Mouse (Mus musculus): ENCODE data around the gene Zfyve16.

Gene Zfyve16

GRCm38 (mm10) chr13:92530721-92531211 is at the start of gene Zfyve16:
Zfyve16 (minus strand) TSS chr13:92530868.
- no peaks in the 10 kb centered on the region for H3K27me3 ChIP-seq (ENCODE audit: control insufficient read depth, insufficient read depth, low read length, poor library complexity, severe bottlenecking)
- peak; percentile 95 for DNase-seq (ENCODE audit: low read depth, low spot score)
- H3K36me3 ChIP-seq (ENCODE audit: control insufficient read depth, insufficient read depth, low read length, poor library complexity, severe bottlenecking), result no peaks in the 10 kb centered on the region

DNA sequence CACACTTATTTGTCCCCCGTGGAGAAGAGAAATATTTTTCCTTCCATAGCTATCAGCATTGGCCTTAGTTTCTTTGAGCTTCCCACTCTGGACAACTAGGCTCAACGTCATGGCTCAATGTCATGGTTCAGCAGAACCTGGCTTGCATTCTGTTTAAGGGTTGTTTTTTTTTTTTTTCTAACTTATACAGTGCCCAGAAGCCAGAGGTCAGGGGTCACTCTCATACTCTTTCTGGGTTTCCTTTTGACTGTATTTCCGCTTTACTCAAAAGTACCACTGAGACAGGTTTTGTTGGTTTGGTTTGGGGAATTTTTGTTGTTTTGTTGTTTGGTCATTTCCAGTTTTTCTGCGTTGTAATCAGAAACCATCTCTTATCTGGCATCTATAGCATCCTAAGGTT is 47.5 kb upstream of the Zfyve16 start:
- no peak for DNase-seq (ENCODE audit: low read depth, low spot score)
- no peaks in the 10 kb centered on the region for H3K27me3 ChIP-seq (ENCODE audit: control insufficient read depth, insufficient read depth, low read length, poor library complexity, severe bottlenecking)
- no peaks in the 10 kb centered on the region for H3K36me3 ChIP-seq (ENCODE audit: control insufficient read depth, insufficient read depth, low read length, poor library complexity, severe bottlenecking)

DNA sequence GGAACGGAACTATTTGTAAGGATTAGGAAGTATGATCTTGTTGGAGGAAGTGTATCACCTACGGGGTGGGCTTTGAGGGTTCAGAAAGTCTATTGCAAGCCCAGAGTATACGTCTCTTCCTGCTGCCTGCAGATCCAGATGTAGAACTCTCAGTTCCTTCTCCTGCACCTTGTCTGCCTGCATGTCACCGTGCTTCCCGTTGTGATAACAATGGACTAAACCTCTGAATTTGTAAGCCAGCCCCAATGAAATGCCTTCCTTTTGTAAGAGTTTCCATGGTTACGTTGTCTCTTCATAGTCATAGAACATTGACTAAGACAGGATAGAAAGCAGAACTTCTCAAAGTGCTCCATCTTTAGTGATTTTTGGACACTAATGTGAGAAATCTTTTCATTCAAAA is 46.0 kb upstream of the Zfyve16 start:
- Histone ChIP-seq H3K27me3 (ENCODE audit: control insufficient read depth, insufficient read depth, low read length, poor library complexity, severe bottlenecking) (no peaks in the 10 kb centered on the region), H3K36me3 (ENCODE audit: control insufficient read depth, insufficient read depth, low read length, poor library complexity, severe bottlenecking) (no peaks in the 10 kb centered on the region)
- peak; percentile 41 for DNase-seq (ENCODE audit: low read depth, low spot score)

GRCm38 (mm10) chr13:92576072-92576471 is 45.4 kb upstream of the Zfyve16 start, which contains the start of gene Spz1:
Spz1 (minus strand) TSS chr13:92576172.
- DNase-seq (ENCODE audit: low read depth, low spot score), result no peak
- no peaks in the 10 kb centered on the region for H3K36me3 ChIP-seq (ENCODE audit: control insufficient read depth, insufficient read depth, low read length, poor library complexity, severe bottlenecking)
- H3K27me3 ChIP-seq (ENCODE audit: control insufficient read depth, insufficient read depth, low read length, poor library complexity, severe bottlenecking), result no peaks in the 10 kb centered on the region

DNA sequence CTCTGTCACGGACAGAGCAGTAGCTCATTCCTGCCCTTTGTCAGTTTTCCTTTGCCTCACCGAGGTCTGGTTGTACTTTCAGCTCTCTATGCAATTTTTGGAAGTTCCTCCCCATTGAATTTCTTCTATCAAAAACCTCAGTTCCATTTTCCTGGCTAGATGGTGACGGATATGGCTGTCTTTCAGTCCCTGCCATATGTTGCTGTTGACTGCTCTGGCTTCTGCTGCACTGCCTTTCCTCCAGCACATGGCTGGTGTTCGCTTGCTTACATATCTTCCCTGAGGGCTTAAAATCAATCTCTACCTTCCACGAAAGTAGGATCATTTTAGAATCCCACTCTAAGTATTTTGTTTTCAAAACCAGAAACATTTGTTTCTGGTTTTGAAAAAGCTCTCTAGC is 28.8 kb upstream of the Zfyve16 start:
- DNase-seq (ENCODE audit: low read depth, low spot score), result no peak
- H3K27me3 ChIP-seq (ENCODE audit: control insufficient read depth, insufficient read depth, low read length, poor library complexity, severe bottlenecking), result no peaks in the 10 kb centered on the region
- H3K36me3 ChIP-seq (ENCODE audit: control insufficient read depth, insufficient read depth, low read length, poor library complexity, severe bottlenecking), result no peaks in the 10 kb centered on the region

- Histone ChIP-seq H3K27me3 (ENCODE audit: control insufficient read depth, insufficient read depth, low read length, poor library complexity, severe bottlenecking) (no peaks in the 10 kb centered on the region), H3K36me3 (ENCODE audit: control insufficient read depth, insufficient read depth, low read length, poor library complexity, severe bottlenecking) (no peaks in the 10 kb centered on the region)
- DNase-seq (ENCODE audit: low read depth, low spot score), result no peak
These were observed 26.6 kb upstream of the Zfyve16 start for GRCm38 (mm10) chr13:92557229-92557628.

- no peaks in the 10 kb centered on the region for H3K36me3 ChIP-seq (ENCODE audit: control insufficient read depth, insufficient read depth, low read length, poor library complexity, severe bottlenecking)
These were observed 25.9 kb upstream of the Zfyve16 start for GRCm38 (mm10) chr13:92556458-92557126.

GRCm38 (mm10) chr13:92547093-92547492 is 16.4 kb upstream of the Zfyve16 start:
- no peaks in the 10 kb centered on the region for H3K36me3 ChIP-seq (ENCODE audit: control insufficient read depth, insufficient read depth, low read length, poor library complexity, severe bottlenecking)
- no peaks in the 10 kb centered on the region for H3K27me3 ChIP-seq (ENCODE audit: control insufficient read depth, insufficient read depth, low read length, poor library complexity, severe bottlenecking)
- no peak for DNase-seq (ENCODE audit: low read depth, low spot score)

More at GRCm38 (mm10) chr13:92556458-92557126, 25.9 kb upstream of the Zfyve16 start:
- no peaks in the 10 kb centered on the region for H3K27me3 ChIP-seq (ENCODE audit: control insufficient read depth, insufficient read depth, low read length, poor library complexity, severe bottlenecking)
- DNase-seq (ENCODE audit: low read depth, low spot score), result no peak

- no peaks in the 10 kb centered on the region for H3K27me3 ChIP-seq (ENCODE audit: control insufficient read depth, insufficient read depth, low read length, poor library complexity, severe bottlenecking)
- no peak for DNase-seq (ENCODE audit: low read depth, low spot score)
These were observed 10.3 kb upstream of the Zfyve16 start for GRCm38 (mm10) chr13:92540997-92541396.

DNA sequence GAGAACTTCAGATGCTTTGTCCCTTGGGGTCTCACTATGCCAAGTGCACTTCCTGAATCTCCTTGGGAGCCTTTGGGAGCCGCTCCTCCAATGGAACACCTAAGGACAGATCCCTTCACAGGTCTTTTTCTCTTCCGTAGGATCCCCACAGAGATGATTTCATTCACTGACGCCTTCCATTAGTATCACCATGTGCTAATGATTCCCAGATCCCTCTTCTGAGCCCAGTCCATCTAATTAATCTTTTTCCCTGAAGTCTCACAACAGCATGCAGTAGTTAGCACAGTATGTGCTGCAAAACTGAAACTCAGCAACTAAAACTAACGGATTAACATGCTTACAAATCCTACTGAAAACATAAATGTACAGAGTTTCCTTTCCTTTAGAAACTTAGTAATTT is 8.5 kb upstream of the Zfyve16 start:
- Histone ChIP-seq H3K36me3 (ENCODE audit: control insufficient read depth, insufficient read depth, low read length, poor library complexity, severe bottlenecking) (no peaks in the 10 kb centered on the region), H3K27me3 (ENCODE audit: control insufficient read depth, insufficient read depth, low read length, poor library complexity, severe bottlenecking) (no peaks in the 10 kb centered on the region)
- no peak for DNase-seq (ENCODE audit: low read depth, low spot score)

More at GRCm38 (mm10) chr13:92540997-92541396, 10.3 kb upstream of the Zfyve16 start:
- H3K36me3 ChIP-seq (ENCODE audit: control insufficient read depth, insufficient read depth, low read length, poor library complexity, severe bottlenecking), result no peaks in the 10 kb centered on the region

DNA sequence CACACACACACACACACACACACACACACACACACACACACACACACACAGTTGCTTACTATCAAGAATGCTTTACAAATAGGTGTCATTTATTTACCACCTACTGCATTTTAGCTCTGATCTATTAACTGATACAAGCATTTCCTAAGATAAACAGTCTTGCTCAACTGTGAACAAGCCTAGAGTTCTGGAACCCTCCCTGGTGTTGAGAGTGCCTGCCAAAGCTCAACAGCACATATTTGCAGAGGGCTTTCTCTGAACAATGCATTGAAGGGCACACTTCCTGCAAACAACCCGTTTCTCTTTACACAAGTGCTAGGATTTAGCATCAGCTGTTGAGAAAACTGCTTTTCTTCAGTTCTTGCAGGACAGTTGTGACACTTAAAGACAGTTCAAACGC is 3.1 kb upstream of the Zfyve16 start:
- no peak for DNase-seq (ENCODE audit: low read depth, low spot score)
- H3K27me3 ChIP-seq (ENCODE audit: control insufficient read depth, insufficient read depth, low read length, poor library complexity, severe bottlenecking), result no peaks in the 10 kb centered on the region
- no peaks in the 10 kb centered on the region for H3K36me3 ChIP-seq (ENCODE audit: control insufficient read depth, insufficient read depth, low read length, poor library complexity, severe bottlenecking)

DNA sequence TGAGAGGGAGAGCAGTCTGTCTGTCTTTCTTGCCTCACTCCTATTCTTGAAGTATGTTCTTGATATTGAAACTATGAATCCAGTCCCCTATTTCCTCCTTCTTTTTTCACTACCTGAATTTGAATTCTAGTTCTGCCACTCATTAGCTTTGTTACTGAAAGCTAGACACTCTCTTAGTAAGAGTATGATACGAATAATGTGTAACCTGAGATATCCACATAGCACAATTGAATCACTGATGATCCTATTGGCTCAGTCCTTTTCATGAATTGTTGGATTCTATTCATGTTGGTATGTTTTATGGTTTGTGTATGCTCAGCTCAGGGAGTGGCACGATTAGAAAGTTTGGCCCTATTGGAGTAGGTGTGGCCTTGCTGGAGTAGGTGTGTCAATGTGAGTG is 1.5 kb upstream of the Zfyve16 start:
- Histone ChIP-seq H3K36me3 (ENCODE audit: control insufficient read depth, insufficient read depth, low read length, poor library complexity, severe bottlenecking) (no peaks in the 10 kb centered on the region), H3K27me3 (ENCODE audit: control insufficient read depth, insufficient read depth, low read length, poor library complexity, severe bottlenecking) (no peaks in the 10 kb centered on the region)
- peak; percentile 41 for DNase-seq (ENCODE audit: low read depth, low spot score)

GRCm38 (mm10) chr13:92531237-92531636 is 569 bp upstream of the Zfyve16 start:
- DNase-seq (ENCODE audit: low read depth, low spot score), result no peak
- no peaks in the 10 kb centered on the region for H3K36me3 ChIP-seq (ENCODE audit: control insufficient read depth, insufficient read depth, low read length, poor library complexity, severe bottlenecking)
- H3K27me3 ChIP-seq (ENCODE audit: control insufficient read depth, insufficient read depth, low read length, poor library complexity, severe bottlenecking), result no peaks in the 10 kb centered on the region

DNA sequence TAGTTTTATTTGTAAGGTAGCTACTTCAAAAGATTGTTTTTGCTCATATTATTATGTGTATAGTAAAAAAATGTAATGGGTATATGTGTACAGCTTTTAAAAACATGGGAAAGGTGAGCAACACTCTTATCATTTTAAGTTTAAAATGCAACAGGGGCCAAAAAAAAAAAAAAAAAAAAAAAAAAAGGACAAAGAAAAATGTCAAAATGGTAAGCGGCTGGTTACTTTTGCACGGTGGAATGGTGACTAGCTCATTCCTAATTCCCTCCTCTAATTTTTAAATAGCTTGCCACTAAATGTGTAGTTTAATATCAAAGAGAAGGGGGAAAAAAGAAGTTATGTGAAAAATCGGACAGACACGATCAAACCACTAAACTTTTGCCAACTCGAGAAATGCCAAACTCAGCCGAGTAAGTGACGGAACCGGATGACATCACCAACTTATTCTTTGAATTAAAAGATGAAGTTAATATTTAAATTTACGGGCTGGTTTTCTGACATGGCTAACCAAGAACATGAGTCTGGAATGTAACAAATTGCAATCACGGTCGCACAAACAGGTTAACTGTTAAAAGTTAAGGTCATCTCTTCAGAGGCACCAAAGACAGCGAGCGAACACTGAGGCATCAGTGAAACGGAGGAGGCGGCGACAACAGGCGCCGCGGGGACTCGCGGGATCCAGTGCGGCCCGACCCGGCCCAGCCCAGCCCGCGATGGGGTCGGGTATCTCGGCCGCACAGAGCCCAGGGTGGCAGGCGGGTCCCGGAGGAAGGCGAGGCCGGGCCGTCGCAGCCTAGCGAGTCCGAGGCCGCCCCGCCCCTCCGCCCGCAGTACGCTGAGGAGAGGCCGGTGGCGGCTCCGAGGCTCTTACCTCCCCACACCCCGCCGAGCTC is 594 bp downstream of the Zfyve16 start:
- no peaks in the 10 kb centered on the region for H3K27me3 ChIP-seq (ENCODE audit: control insufficient read depth, insufficient read depth, low read length, poor library complexity, severe bottlenecking)
- no peaks in the 10 kb centered on the region for H3K36me3 ChIP-seq (ENCODE audit: control insufficient read depth, insufficient read depth, low read length, poor library complexity, severe bottlenecking)
- DNase-seq (ENCODE audit: low read depth, low spot score), result no peak

DNA sequence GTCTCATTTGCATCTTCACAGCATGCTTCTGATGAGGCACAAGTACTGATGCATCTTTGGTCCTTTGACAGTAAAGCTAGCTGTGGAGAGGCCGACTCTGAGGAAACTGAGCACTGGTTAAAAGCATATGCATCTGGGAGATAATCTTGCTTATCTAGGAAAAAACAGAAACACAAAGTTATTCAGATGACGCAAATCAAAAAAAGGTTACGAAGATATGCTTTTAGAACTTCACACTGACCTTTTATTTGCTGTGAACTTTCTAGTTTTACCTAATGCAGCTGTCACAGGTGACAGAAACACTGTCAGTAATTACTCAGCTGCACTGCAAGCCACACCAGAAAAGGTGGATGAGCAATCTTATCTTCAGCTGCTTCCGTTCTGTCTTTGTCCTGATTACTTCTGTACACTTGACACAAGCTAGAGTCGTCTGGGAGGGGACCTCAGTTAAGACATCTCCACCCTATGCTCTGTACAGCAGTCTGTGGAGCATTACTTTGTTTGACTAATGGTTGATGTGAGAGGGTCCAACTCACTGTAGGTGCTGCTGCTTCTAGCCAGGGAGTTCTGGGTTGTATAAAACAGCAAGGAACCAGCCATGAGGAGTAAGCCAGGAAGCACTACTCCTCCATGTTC is 7.4 kb downstream of the Zfyve16 start:
- Histone ChIP-seq H3K27me3 (ENCODE audit: control insufficient read depth, insufficient read depth, low read length, poor library complexity, severe bottlenecking) (no peaks in the 10 kb centered on the region), H3K36me3 (ENCODE audit: control insufficient read depth, insufficient read depth, low read length, poor library complexity, severe bottlenecking) (peaks cover 3% of the 10 kb centered on the region)
- no peak for DNase-seq (ENCODE audit: low read depth, low spot score)
